Mouse (Mus musculus): ENCODE results near the gene Nrap. TPM values are rescaled to one million over a fixed set of nuclear protein-coding genes. Genes with fewer than 3 reads are reported as not detected.
A peak's percentile ranks its signal among the peaks of the same experiment; 100 is the strongest.

The Nrap gene
- polyA plus RNA-seq, 1 experiment from 2014 or later = 49.4 TPM

DNA sequence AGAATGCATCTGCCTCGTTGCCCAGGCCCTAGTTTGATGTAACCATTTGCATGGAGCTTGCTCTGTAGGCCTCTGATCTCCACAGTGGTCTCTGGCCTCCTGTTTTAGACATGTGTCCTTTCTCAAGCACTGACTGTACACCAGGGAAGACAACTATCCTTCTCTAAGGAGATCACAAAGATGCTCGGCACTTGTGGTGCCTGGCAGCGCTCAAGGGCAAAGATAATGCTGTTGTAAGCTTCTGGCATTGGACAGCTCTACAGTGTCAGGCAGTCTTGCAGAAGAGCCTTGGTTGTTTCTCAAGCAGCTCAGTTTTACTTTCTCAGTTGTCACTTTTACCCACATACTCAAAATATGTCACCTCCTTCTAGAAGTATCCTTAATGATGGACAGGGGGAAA is 73.3 kb downstream of the Nrap start:
- H3K4me1 ChIP-seq (ENCODE audit: control insufficient read depth, insufficient read depth, low read length) = 0 out of 2 replicates have a peak, but pooled peaks cover 2% of the 10 kb centered on the region
- no peaks in the 10 kb centered on the region for H3K27me3 ChIP-seq (ENCODE audit: control insufficient read depth, insufficient read depth, low read length)
- H3K36me3 ChIP-seq (ENCODE audit: control insufficient read depth, insufficient read depth) = peaks cover 13% of the 10 kb centered on the region
- H3K4me3 ChIP-seq (ENCODE audit: low read length) = no peak overlapping the region
- WGBS = 53% methylated on average over 3 of the region's 3 CpGs
- H3K27ac ChIP-seq (ENCODE audit: low read length) = no peak overlapping the region
- no peaks in the 10 kb centered on the region for H3K9me3 ChIP-seq (replicated peaks; ENCODE audit: control insufficient read depth, low read length)
- no peak overlapping the region for H3K4me2 ChIP-seq (ENCODE audit: low read depth, low read length)
- no peak for ATAC-seq (replicated peaks; ENCODE audit: extremely low read depth, insufficient read depth, low FRiP score)
- no peak overlapping the region for H3K9ac ChIP-seq (ENCODE audit: low read length)

GRCm38 (mm10) chr19:56300835-56301234 is 89.0 kb downstream of the Nrap start:
- Histone ChIP-seq H3K9ac (ENCODE audit: low read length) (no peak overlapping the region), H3K4me2 (ENCODE audit: low read depth, low read length) (no peak overlapping the region), H3K27ac (ENCODE audit: low read length) (no peak overlapping the region), H3K9me3 (replicated peaks; ENCODE audit: control insufficient read depth, low read length) (no peaks in the 10 kb centered on the region), H3K27me3 (ENCODE audit: control insufficient read depth, insufficient read depth, low read length) (no peaks in the 10 kb centered on the region), H3K4me1 (ENCODE audit: control insufficient read depth, insufficient read depth, low read length) (no peaks in the 10 kb centered on the region), H3K4me3 (ENCODE audit: low read length) (no peak overlapping the region), H3K36me3 (ENCODE audit: control insufficient read depth, insufficient read depth) (no peaks in the 10 kb centered on the region)
- 54% methylated on average over 11 of the region's 11 CpGs for WGBS
- no peak for ATAC-seq (replicated peaks; ENCODE audit: extremely low read depth, insufficient read depth, low FRiP score)

DNA sequence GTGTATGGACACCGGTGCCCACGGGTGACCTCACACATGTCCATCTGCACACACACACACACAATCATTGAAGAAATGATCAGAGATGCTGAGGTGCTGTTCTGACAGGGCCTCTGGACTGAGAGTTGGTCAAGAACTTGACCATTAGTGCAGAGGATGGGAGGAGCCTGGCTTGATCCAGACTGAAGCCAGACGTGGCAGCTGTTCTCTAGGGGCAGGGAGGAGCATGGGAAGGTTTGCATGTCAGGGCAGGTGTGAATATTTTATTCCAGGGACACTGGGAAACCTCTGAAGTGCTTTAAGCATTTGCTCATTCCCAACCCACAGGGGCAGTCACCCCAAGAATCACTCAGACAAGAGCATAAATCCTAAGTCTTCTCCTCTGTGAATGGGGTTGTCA is 92.6 kb downstream of the Nrap start:
- WGBS = 70% methylated on average over 3 of the region's 3 CpGs
- no peak for ATAC-seq (replicated peaks; ENCODE audit: extremely low read depth, insufficient read depth, low FRiP score)

DNA sequence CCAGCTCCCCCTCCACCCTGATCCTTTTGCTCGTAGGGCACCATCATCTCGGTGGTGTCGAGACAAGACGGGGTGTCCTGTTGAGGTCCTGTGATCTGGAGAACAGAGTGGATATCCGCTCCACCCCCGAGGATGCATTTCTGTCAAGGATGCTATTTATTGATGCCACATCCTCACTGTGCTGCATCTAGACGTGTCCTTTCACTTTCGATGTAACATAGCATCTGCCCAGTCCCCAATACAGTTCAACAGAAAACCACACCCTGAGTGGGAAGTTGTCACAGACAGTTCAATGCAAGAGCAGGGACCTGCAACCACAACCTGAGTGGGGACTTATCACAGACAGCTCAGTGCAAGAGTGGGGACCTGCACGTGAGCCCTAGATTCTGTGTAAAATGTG is 93.2 kb downstream of the Nrap start:
- H3K4me3 ChIP-seq (ENCODE audit: low read length) = no peak overlapping the region
- peaks cover 3% of the 10 kb centered on the region for H3K4me1 ChIP-seq (ENCODE audit: control insufficient read depth, insufficient read depth, low read length)
- no peaks in the 10 kb centered on the region for H3K9me3 ChIP-seq (replicated peaks; ENCODE audit: control insufficient read depth, low read length)
- H3K36me3 ChIP-seq (ENCODE audit: control insufficient read depth, insufficient read depth) = no peaks in the 10 kb centered on the region
- H3K27ac ChIP-seq (ENCODE audit: low read length) = no peak overlapping the region
- no peak overlapping the region for H3K4me2 ChIP-seq (ENCODE audit: low read depth, low read length)
- ATAC-seq (replicated peaks; ENCODE audit: extremely low read depth, insufficient read depth, low FRiP score) = no peak
- H3K27me3 ChIP-seq (ENCODE audit: control insufficient read depth, insufficient read depth, low read length) = no peaks in the 10 kb centered on the region
- WGBS = 70% methylated on average over 9 of the region's 9 CpGs
- no peak overlapping the region for H3K9ac ChIP-seq (ENCODE audit: low read length)

More for the DNA sequence above, 92.6 kb downstream of the Nrap start:
- Histone ChIP-seq H3K27me3 (ENCODE audit: control insufficient read depth, insufficient read depth, low read length) (no peaks in the 10 kb centered on the region), H3K27ac (ENCODE audit: low read length) (no peak overlapping the region), H3K4me1 (ENCODE audit: control insufficient read depth, insufficient read depth, low read length) (peaks cover 3% of the 10 kb centered on the region), H3K9me3 (replicated peaks; ENCODE audit: control insufficient read depth, low read length) (no peaks in the 10 kb centered on the region), H3K36me3 (ENCODE audit: control insufficient read depth, insufficient read depth) (no peaks in the 10 kb centered on the region), H3K9ac (ENCODE audit: low read length) (no peak overlapping the region), H3K4me2 (ENCODE audit: low read depth, low read length) (no peak overlapping the region), H3K4me3 (ENCODE audit: low read length) (no peak overlapping the region)

DNA sequence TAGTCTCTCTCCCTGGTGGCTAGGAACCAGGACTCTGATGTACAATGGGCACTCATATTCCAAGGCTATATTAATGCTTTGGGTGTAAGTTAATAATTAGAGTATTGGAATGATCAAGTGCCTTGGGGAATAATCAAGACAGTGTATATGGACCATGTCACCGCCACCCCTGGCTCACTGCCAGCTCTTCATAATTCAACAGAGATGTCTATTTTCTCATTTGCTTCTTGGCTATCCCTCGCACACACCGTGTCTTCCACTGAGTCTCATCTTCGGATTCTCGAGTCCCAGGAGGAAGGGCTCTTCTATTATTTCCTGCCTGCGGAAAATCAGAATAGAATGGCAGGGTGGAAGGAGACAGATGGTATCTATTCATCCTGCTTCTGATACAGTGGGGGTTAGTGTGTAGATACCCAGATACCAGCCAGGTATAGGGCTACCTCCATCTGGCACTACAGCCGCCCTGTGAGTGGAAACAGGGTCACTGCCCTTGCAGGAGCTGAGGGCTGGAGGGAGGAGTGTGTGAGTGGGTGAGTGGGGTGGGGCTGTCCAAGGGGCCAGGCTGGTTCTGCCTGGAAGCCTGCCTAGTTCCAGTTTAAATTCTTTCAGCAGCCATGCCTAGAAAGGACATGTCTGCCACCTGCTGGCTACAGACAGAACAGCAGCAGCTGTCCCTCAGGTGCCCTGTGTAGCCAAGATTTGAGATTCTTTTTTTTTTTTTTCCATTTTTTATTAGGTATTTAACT is 95.0 kb downstream of the Nrap start:
- Histone ChIP-seq H3K27me3 (ENCODE audit: control insufficient read depth, insufficient read depth, low read length) (no peaks in the 10 kb centered on the region), H3K4me2 (ENCODE audit: low read depth, low read length) (no peak overlapping the region), H3K4me1 (ENCODE audit: control insufficient read depth, insufficient read depth, low read length) (peaks cover 3% of the 10 kb centered on the region), H3K4me3 (ENCODE audit: low read length) (no peak overlapping the region), H3K27ac (ENCODE audit: low read length) (no peak overlapping the region), H3K9me3 (replicated peaks; ENCODE audit: control insufficient read depth, low read length) (no peaks in the 10 kb centered on the region), H3K9ac (ENCODE audit: low read length) (no peak overlapping the region), H3K36me3 (ENCODE audit: control insufficient read depth, insufficient read depth) (no peaks in the 10 kb centered on the region)
- peak; percentile 75 for ATAC-seq (replicated peaks; ENCODE audit: extremely low read depth, insufficient read depth, low FRiP score)
- WGBS = 53% methylated on average over 7 of the region's 7 CpGs

DNA sequence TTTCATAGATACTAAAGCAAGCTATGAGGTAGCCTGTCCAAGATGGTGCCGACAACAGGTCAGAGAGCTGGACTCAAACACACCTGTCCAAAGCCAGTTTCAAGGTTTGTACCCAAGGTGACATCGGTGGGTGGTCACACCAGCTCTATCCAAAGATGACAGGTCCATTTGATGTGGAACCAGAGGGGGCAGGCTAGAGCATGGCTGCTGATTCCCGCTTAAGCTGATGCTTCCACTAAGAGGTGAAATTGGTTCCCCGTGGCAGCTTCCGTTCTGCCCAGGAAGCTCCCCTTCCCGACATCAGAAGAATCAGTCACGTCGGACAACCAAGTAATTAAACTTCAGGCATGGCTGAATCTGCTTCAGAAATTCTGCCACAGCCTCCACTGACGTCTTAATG is 97.5 kb downstream of the Nrap start:
- no peak overlapping the region for H3K4me3 ChIP-seq (ENCODE audit: low read length)
- H3K4me2 ChIP-seq (ENCODE audit: low read depth, low read length) = no peak overlapping the region
- no peaks in the 10 kb centered on the region for H3K36me3 ChIP-seq (ENCODE audit: control insufficient read depth, insufficient read depth)
- no peaks in the 10 kb centered on the region for H3K9me3 ChIP-seq (replicated peaks; ENCODE audit: control insufficient read depth, low read length)
- WGBS = 69% methylated on average over 9 of the region's 9 CpGs
- no peak for ATAC-seq (replicated peaks; ENCODE audit: extremely low read depth, insufficient read depth, low FRiP score)
- no peak overlapping the region for H3K27ac ChIP-seq (ENCODE audit: low read length)
- H3K4me1 ChIP-seq (ENCODE audit: control insufficient read depth, insufficient read depth, low read length) = peaks cover 3% of the 10 kb centered on the region
- H3K27me3 ChIP-seq (ENCODE audit: control insufficient read depth, insufficient read depth, low read length) = no peaks in the 10 kb centered on the region
- no peak overlapping the region for H3K9ac ChIP-seq (ENCODE audit: low read length)

DNA sequence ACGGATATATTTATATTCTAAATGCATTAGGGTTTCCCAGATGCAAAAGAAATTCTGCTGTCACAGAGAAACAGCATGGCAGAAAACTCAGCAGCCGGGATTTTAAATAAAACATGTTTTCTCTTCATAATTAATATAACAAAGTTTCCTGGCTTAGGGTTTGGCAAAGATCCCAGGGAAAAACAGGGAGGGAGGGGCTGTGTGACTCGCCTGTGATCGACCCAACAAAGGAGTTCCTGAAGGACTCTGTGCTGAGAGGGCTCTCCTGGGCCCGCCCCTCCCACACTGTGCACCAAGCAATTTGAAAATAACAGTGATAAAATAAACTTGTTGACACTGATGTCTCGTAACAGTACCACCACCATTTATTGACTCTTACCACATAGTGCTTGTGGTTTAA is 97.9 kb downstream of the Nrap start:
- 37% methylated on average over 6 of the region's 6 CpGs for WGBS
- Histone ChIP-seq H3K27me3 (ENCODE audit: control insufficient read depth, insufficient read depth, low read length) (no peaks in the 10 kb centered on the region), H3K4me2 (ENCODE audit: low read depth, low read length) (no peak overlapping the region), H3K4me1 (ENCODE audit: control insufficient read depth, insufficient read depth, low read length) (peaks cover 3% of the 10 kb centered on the region), H3K9ac (ENCODE audit: low read length) (no peak overlapping the region), H3K27ac (ENCODE audit: low read length) (no peak overlapping the region), H3K4me3 (ENCODE audit: low read length) (no peak overlapping the region), H3K9me3 (replicated peaks; ENCODE audit: control insufficient read depth, low read length) (no peaks in the 10 kb centered on the region), H3K36me3 (ENCODE audit: control insufficient read depth, insufficient read depth) (no peaks in the 10 kb centered on the region)
- ATAC-seq (replicated peaks; ENCODE audit: extremely low read depth, insufficient read depth, low FRiP score) = no peak; the same call in 1 of the 2 replicates

DNA sequence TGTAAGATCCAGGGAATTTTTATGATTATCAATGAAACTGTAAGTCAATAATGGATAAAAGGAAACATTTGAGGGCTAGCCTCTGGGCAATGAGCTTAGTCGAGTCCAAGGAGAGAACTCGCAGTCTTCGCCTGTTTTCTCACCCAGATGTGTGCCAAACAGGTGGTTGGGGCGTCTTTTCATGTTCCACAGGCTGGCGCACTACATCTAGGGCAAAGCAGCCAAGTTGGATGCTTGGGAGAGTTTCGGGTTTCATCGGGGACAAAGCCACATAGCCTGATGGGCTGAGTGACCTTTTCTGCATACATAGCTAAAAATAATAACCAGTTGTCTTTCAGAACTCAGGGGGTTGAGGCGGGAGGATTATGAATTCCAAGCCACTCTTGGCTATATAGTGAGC is 100.2 kb downstream of the Nrap start:
- ATAC-seq (replicated peaks; ENCODE audit: extremely low read depth, insufficient read depth, low FRiP score) = no peak
- Histone ChIP-seq H3K4me2 (ENCODE audit: low read depth, low read length) (no peak overlapping the region), H3K9ac (ENCODE audit: low read length) (no peak overlapping the region), H3K4me1 (ENCODE audit: control insufficient read depth, insufficient read depth, low read length) (no peaks in the 10 kb centered on the region), H3K9me3 (replicated peaks; ENCODE audit: control insufficient read depth, low read length) (no peaks in the 10 kb centered on the region), H3K4me3 (ENCODE audit: low read length) (no peak overlapping the region), H3K27ac (ENCODE audit: low read length) (no peak overlapping the region), H3K27me3 (ENCODE audit: control insufficient read depth, insufficient read depth, low read length) (no peaks in the 10 kb centered on the region), H3K36me3 (ENCODE audit: control insufficient read depth, insufficient read depth) (no peaks in the 10 kb centered on the region)
- 80% methylated on average over 8 of the region's 8 CpGs for WGBS

DNA sequence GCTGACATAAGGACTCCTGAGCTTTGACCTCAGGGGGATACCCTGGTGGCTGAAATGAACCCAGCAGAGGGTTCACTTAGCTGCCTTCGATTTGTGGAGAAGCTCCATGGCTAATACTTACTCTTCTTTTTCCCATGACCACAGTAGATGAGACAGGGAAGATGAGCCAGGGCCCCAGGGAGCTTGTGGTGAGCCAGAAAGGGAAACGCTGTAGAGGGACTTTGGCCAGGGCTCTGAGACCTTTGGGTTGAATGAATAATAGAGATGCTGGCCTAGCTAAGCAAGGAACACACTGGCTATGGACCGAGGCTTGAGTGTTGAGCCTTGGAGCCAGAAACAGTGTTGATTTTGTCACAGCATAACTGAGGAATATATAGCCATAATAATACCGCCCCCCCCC is 101.4 kb downstream of the Nrap start:
- Histone ChIP-seq H3K36me3 (ENCODE audit: control insufficient read depth, insufficient read depth) (no peaks in the 10 kb centered on the region), H3K4me3 (ENCODE audit: low read length) (no peak overlapping the region), H3K4me1 (ENCODE audit: control insufficient read depth, insufficient read depth, low read length) (no peaks in the 10 kb centered on the region), H3K9ac (ENCODE audit: low read length) (no peak overlapping the region), H3K9me3 (replicated peaks; ENCODE audit: control insufficient read depth, low read length) (no peaks in the 10 kb centered on the region), H3K27me3 (ENCODE audit: control insufficient read depth, insufficient read depth, low read length) (no peaks in the 10 kb centered on the region), H3K4me2 (ENCODE audit: low read depth, low read length) (no peak overlapping the region), H3K27ac (ENCODE audit: low read length) (no peak overlapping the region)
- 83% methylated on average over 4 of the region's 4 CpGs for WGBS
- no peak for ATAC-seq (replicated peaks; ENCODE audit: extremely low read depth, insufficient read depth, low FRiP score)
